Mouse (Mus musculus): ENCODE results near the gene Aldh1a1.
"Not testable (repeated sequence)": the region's sequence is repeated elsewhere in the genome, so short reads cannot be mapped to it uniquely, and the experiment has no call there.

The Aldh1a1 gene

DNA sequence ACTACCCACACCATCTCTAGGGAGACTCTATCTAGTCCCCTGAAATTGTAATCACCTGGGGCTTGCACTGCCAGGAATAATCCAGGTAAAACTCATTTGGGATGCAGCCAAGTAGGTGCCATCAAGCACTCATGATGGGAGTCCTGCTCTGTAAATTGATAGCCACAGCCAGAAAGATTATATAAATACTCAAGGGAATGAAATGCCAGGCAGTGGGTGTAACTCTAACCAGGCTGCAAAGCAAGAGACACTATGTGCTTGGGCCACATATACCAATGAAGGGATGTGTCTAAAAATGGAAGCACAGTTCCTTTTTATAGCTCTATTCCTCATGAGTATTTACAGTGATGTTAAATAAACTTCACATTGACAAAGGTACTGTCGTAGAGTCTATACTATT, 56.9 kb downstream of the Aldh1a1 start:
- no peak for DNase-seq (ENCODE audit: inconsistent age in 2 of 2, low spot score in 1 of 2)

DNA sequence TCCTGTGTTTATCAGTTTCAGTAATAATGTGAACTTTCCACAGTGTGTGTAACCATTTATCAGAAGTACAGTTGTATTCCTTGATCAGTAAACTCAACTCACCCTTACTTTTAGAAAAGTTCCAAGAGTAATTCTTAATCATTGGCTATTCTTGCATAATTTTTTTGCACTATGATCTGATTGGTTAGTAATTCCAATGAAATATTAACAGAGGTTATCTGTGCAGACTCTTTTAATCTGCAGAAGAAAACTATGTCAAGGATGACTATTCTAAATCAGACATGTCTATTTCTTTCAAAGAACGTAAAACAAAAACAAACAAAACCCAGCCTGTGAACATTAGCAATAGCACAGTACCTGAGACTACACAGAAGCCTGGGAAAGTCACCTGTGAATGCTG, 62.9 kb downstream of the Aldh1a1 start:
- DNase-seq (ENCODE audit: inconsistent age in 2 of 2, low spot score in 1 of 2), result no peak

DNA sequence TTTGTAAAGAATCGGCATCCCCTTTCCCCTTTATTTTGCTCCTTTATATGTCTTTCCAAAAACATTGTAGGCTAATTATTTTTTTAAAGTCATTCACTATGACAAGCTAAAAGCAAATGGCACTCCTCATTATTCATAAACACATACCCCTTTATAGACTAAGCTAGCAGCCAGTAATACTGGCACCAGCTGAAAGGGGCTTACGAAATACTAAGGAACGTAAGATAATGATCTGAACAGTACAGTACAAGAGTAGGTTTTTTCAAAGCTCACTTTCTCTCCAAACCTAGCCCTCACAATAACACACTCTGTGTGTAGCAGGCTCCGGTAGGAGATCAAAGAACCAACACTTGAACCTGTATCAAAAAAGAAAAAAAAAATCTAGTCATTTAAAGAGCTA, 64.7 kb downstream of the Aldh1a1 start:
- DNase-seq (ENCODE audit: inconsistent age in 2 of 2, low spot score in 1 of 2), result no peak

DNA sequence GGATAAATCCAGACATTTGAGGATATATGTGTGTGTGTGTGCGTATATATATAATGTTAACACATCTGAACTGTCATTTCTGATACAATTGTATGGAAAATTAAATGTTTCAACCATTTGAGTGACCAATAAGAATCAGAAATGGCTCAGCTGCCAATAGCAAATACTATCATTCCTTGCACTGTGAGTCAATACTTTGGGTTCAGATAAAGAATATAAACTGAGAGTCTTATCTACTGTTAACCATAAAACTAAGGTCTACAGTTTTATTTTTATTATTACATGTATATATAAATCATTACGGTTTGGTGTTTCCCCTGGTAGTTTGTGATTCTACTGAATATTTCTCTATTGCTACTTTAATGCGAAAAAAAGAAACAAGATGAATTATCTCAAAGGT, 65.6 kb downstream of the Aldh1a1 start:
- DNase-seq (ENCODE audit: inconsistent age in 2 of 2, low spot score in 1 of 2), result no peak

DNA sequence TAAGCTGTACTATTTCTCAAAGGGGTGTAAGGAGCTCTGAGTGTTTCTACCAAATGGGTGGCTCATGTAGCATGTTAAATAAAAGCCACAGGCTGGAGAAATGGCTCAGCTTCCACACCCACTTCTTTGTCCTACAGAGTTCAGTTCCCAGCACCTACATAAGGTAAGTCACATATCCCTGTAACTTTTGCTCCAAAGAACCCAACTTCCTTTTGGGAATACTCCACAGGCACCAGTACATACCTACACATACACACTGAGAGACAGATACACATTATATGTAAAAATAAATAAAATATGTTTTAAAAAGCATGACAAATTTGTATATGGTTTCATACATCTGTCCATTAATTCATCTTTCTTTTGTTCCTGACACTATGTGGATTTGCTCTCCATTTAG, 66.0 kb downstream of the Aldh1a1 start:
- DNase-seq (ENCODE audit: inconsistent age in 2 of 2, low spot score in 1 of 2), result no peak

DNA sequence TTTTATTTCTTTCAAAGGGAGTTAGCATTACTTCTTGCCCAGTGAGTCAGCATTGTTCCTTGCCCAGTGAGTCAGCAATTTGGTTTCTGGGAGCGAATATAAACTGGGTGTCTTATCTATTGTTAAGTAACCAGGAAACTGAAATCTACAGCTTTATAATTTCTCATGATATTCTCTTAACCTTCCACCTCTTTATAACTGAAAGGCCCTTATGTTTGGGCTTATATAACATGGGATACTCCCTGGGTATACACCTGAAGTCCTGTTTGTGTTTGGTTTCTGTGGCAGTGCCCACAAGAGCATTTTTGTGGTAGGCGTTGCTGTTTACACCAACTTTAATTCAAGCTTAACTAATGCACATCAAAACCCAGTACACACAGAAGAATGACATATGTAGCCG, 66.4 kb downstream of the Aldh1a1 start:
- peak; percentile 51 to 71 for DNase-seq (ENCODE audit: inconsistent age in 2 of 2, low spot score in 1 of 2)

DNA sequence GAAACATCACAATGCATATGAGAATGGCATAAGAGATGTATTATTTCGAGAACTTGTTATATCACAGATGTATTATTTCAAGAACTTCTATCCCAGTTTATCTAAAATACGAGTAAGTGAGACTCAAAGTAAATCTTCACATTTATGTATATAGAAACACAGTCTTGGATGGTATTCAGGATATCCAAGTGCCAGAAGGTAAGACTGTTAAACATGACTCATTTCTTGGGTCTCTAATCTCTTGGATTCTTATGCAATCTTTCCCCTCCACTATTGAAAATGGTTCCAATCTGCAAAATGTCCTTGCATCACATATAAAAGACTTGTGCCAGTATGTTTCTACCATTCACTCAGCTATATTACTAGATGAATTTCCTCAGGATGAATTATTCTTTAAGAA, 67.4 kb downstream of the Aldh1a1 start:
- no peak for DNase-seq (ENCODE audit: inconsistent age in 2 of 2, low spot score in 1 of 2)

DNA sequence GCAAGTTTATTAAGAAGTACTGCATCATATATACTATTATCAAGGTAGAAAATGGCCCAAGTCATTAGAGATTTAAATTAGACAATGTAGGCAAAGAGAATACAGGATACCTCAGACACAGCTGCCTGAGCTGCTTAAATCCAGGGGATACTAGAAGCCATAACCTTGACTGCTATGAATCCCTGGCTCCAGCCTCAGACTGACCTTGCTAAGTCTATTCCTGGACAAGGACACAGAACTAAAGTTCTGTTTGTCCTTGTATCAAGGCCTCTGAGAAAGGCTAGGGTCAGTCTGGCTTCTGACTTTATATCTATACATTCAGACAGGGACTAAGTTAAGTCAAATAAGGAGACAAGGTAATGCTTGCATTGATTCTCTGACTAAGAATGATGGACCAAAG, 69.9 kb downstream of the Aldh1a1 start:
- peak; percentile 66 to 79 for DNase-seq (ENCODE audit: inconsistent age in 2 of 2, low spot score in 1 of 2)

DNA sequence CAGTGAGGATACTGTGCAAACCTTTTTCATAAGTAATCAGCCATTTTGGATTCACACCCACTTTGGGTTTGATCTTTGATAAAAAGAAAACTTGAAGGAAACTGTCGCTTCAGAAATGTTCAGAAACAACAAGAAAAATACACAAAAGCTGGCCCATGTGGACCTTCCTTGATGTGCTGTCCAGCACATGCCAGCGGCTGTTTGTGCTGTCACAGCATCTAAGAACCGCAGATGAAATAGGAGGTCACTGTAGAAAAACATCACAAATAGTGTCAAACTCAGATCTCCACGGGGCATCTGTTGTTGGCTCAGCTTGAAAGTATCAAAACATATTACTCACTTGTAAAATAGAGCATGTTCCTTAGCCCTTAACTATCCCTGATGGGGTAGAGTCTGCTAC, 73.8 kb downstream of the Aldh1a1 start:
- DNase-seq (ENCODE audit: inconsistent age in 2 of 2, low spot score in 1 of 2), result no peak

DNA sequence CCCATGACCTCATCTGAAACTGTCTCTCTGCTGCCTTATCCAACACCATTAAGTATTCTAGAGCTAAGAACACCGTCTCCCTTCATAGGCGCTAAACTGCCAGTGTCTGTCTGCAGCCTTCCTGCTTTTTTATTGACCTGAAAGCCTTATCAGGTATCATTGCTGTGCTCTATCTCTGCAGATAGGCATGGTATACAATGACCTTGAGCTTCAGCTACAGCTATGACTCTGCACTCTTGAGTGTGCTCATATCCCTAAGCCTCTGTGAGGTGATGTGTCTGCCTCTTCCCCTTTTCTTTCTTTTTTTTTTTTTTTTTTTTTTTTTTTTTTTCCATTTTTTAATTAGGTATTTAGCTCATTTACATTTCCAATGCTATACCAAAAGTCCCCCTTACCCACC, 74.5 kb downstream of the Aldh1a1 start:
- no peak for DNase-seq (ENCODE audit: inconsistent age in 2 of 2, low spot score in 1 of 2)

DNA sequence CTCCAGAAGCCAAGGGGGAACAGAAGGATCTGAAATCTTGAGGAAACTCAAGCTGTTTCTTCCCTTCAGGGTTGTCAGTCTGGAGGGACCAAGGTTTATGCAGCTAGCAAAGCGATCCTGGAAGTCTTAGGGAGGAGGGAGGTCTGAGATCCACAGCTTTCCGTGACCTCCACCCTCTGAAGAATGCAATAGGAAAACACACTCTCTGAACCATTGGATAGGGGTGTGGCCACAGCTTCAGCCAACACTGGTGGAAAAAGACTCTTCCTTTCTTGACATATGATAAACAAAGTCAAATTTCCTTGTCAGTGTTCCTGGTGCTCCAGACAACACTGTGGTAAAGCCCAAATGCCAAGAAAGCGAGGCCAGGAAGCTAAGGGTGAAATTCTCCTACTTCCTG, 84.5 kb downstream of the Aldh1a1 start:
- no peak for DNase-seq (ENCODE audit: inconsistent age in 2 of 2, low spot score in 1 of 2)

DNA sequence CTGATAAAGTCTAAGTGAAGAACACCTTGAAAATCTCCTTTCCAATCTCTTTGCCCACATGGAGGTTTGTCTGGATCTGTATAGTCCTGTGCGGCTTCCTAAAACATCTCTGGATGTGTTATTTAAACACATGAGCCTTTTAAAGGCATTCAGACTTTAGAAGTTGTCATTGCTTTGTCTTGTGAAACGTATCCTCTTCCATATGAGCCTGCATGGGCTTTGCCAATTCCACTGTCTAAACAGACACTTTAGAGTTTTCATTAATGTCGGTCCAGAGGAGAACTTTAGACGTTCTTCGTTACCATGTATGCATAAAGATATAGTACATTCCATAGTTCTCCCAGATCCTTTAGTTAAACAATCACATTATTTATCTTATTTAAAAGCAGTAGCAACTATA, 84.9 kb downstream of the Aldh1a1 start:
- no peak for DNase-seq (ENCODE audit: inconsistent age in 2 of 2, low spot score in 1 of 2)

DNA sequence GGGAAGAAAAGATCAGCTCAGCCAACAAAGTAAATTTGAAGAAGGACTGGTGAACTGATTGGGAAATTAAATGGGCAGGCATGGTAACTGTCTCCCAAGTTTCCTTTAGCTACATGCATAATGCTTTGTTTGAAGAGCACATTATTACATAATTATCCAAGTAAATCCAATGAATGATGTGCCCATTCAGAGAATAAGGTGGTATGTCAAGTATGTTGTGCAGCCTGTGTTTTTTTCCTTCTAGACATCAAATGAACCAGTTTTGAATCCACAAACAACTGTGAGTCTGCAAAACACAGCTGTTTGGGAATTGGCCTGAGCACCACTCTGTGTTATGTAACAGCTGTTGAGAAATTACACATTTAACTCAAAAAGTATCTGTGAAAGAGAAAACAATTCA, 107.4 kb downstream of the Aldh1a1 start:
- DNase-seq (ENCODE audit: inconsistent age in 2 of 2, low spot score in 1 of 2), result peak in 1 of 2 experiments; percentile 38

DNA sequence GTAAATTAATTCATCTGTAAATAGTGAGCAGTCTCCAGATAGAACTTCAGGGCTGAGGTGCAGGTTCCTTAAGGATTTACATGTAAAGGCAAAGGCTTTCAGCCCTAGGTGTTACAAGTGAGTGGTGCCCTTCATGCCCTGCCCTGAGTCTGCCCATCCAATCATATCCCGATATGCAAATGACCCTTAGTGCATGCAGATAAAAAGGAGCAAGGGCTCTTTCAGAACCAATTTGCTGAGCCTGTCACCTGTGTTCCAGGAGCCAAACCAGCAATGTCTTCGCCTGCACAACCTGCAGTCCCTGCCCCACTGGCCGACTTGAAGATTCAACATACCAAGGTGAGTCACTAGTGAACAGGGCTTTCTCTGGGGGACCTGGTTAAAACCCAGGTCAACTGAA, 109.2 kb downstream of the Aldh1a1 start:
- peak; percentile 69 to 71 for DNase-seq (ENCODE audit: inconsistent age in 2 of 2, low spot score in 1 of 2)

DNA sequence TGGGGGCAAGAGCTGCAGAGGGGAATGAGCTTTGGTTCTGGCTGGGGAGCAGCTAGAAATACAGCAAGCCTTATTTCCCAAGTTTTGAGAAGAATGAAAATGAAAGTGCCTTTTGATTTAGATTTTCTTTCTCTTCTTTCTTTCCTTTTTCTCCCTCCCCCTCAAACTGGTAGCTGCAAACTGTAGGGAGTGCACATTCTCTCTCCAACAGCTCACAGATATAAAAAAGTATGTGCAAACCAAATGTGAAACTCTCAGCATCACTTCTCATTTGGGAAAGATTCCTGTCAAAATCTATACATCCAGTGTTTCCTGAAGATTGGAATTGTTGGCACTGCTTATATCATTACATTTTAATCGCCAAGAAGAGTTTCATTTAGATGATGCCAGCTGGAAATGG, 110.7 kb downstream of the Aldh1a1 start:
- DNase-seq (ENCODE audit: inconsistent age in 2 of 2, low spot score in 1 of 2), result no peak

DNA sequence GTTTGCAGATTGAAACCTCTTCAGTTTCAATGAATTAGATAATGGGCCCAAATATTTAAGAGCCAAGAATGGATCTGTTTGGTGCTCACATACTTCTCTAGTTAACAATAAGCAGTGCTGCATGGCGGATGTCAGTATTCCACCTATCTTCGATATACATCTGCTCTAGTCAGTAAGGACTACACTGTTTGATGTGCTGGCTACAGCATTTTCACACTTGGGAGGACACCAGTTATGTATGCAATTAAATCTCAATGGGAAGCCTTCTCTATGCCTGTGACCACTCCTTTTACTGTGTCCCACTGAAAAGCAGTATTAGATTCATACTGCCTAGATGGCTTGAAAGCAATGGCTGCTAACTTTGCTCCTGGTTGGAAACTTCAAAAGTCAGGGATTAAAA, 111.4 kb downstream of the Aldh1a1 start:
- no peak for DNase-seq (ENCODE audit: inconsistent age in 2 of 2, low spot score in 1 of 2)

DNA sequence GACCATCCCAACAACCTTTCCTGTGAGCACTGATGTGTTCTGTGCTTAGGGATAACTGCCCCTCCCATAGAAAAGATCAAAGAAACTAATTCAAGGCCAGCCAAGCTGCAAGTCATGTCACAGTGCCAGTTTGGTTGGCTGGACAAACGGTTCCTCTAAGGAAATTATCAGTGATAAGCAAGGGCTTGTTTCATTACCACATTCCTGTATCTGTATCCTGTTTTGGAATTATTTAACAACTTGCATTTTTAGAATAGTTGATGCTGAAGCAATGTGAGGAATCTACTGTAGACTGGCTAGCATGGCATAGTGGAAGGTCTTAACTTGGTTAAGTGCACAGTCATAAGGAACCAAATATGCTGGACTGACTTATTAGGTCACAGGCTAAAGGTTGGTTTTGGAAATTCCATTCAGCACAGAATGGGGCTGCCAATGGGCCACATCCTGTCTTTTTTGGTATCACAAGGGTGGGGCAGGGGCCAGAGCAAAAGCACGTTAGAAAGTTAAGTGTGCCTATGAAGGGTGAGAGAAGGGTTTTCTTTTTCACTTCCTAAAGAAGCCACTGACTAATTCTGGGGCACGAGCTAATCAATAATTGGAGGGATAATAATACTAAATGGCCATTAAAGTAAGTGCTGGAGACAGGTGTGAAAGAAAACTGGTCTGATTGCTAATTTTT, 121.9 kb downstream of the Aldh1a1 start:
- DNase-seq (ENCODE audit: inconsistent age in 2 of 2, low spot score in 1 of 2), result peak; percentile 63 to 69

DNA sequence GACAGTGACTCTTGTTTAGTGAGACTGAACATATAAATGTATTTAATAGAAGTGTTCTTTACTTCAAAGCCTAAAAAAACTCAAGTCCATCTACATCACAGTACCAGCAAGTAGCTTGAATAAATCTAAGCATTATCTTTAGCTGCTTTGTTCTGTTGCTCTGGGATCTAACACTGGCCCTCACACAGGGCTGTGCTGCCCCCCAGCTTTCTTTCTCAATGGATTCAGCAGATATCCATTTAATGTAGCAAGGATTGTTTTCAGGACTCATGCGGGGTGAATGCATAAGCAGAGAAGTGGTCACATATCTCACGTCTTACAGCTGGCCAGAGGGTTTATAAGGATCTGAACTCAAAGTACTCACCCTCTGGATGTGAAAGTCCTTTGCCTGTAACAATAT, 129.9 kb downstream of the Aldh1a1 start:
- DNase-seq (ENCODE audit: inconsistent age in 2 of 2, low spot score in 1 of 2), result no peak

DNA sequence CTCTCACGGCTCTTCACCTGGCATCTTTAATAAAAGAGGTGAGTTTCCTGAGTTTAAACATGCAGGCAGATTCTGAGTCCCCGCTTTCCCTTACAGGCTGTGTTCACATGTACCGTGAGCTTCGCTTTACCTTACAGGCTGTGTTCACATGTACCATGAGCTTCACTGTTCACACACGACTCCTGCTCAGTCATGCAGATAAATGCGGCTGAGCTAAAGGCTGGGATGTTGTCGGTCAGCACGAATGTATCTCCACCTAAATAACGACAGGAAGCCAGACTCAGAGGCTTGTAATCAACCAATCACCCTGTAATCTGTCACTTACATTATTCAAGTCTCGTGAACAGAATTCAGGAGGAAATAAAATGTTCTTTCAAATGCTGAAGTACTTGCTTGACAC, 130.9 kb downstream of the Aldh1a1 start:
- no peak for DNase-seq (ENCODE audit: inconsistent age in 2 of 2, low spot score in 1 of 2)

DNA sequence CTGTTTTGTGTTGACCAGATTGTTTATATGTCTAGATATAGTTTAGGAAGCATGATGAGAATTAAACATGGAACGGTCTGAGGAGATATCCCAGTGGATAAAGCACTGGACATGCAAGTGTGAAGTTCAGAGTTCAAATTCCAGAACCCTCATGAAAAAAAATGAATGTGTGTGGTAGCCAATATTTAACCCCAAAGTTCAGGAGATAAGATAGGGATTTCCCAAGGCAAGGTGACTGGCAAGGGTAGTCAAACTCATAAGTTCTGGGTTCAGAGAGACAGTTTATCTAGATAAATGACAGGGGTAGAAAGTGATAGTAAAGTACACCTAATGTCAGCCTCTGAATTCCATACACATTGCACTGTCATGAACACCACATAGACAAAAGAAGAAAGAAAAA, 138.5 kb downstream of the Aldh1a1 start:
- DNase-seq (ENCODE audit: inconsistent age in 2 of 2, low spot score in 1 of 2), result no peak

DNA sequence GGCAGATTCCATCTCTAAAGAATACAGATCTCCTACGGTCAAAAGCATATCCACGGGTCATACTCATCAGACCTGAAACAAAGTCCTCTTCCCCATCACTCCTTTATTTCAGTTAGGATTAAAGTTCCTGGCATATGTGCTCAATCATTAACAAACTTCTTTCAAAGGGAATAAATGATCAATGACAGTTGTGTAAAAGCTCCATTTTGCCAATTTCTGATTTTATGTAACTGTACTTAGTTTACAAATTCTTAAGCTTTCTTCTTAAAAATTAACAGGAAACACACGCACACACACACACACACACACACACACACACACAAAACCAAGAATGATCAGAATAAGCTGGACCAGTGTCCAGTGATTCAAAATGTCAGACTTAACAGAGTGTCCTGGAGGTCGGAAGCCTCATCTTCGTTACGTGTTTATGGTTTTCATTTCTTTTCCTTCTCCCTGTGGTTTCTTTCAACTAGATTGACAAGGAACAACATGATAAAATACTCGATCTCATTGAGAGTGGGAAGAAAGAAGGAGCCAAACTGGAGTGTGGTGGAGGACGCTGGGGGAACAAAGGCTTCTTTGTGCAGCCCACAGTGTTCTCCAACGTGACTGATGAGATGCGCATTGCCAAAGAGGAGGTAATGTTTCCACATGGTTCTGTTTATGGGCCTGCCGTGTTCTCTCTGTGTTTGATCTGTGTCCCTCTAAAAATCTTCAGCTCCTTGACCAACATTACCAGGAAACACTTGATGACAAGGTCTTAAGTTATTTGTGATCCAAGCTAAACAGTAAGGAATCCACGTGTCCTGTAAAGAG, 141.6 kb downstream of the Aldh1a1 start:
- no peak for DNase-seq (ENCODE audit: inconsistent age in 2 of 2, low spot score in 1 of 2)

DNA sequence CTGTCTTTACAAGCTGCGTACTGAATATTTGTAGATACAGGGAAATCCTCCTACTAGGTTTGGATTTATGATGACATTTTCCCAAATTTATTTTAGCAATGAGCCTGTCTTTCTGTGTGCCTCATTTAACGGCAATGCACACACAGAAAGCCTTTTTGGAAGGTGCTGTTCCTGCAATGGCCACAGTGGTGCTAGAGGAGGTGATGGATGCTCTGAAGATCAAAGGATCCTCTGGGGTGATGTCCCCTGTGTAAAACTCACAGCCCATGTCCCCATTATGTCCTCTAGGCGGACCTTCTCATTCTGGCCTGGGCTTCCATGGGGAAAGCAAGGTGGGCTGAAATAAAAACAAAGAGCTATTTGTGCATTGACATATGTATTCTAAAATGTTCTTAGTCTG, 151.8 kb downstream of the Aldh1a1 start:
- DNase-seq (ENCODE audit: inconsistent age in 2 of 2, low spot score in 1 of 2), result no peak

DNA sequence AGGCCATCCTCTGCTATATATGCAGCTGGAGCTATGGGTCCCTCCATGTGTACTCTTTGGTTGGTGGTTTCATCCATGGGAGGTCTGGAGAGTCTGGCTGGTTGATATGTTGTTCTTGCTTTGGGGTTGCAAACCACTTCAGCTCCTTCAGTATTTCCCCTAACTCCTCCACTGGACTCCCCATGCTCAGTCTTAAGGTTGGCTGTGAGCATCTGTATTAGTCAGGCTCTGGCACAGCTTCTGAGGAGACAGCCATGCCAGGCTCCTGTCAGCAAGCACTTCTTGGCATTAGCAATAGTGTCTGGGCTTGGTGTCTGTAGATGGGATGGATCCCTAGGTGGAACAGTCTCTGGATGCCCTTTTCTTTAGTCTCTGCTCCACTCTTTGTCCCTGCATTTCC, 155.0 kb downstream of the Aldh1a1 start:
- DNase-seq (ENCODE audit: inconsistent age in 2 of 2, low spot score in 1 of 2), result not testable (repeated sequence)
